Mouse (Mus musculus): ENCODE measurements around the gene Wbp2. TPM values are rescaled to one million over a fixed set of nuclear protein-coding genes. Genes with fewer than 3 reads are reported as not detected.

Wbp2 gene
- polyA plus RNA-seq, 1 experiment from 2014 or later, result 44.9 TPM

GRCm38 (mm10) chr11:116057237-116057881 is 29.4 kb downstream of the Wbp2 start:
- Histone ChIP-seq H3K9ac (no peak overlapping the region), H3K27ac (no peak overlapping the region), H3K9me3 (no peaks in the 10 kb centered on the region), H3K4me2 (replicated peaks) (no peak overlapping the region), H3K4me3 (no peak overlapping the region), H3K36me3 (peaks cover 100% of the 10 kb centered on the region), H3K27me3 (no peaks in the 10 kb centered on the region), H3K4me1 (no peaks in the 10 kb centered on the region)
- ATAC-seq (ENCODE audit: insufficient number of reproducible peaks, insufficient read depth, low FRiP score, low TSS enrichment), result no peak
- WGBS, result 89% methylated on average over 4 of the region's 4 CpGs

GRCm38 (mm10) chr11:116055873-116056272 is 30.9 kb downstream of the Wbp2 start:
- Histone ChIP-seq H3K4me2 (replicated peaks) (no peak overlapping the region), H3K27ac (no peak overlapping the region), H3K27me3 (no peaks in the 10 kb centered on the region), H3K4me3 (no peak overlapping the region), H3K36me3 (peaks cover 99% of the 10 kb centered on the region), H3K9me3 (no peaks in the 10 kb centered on the region), H3K9ac (no peak overlapping the region), H3K4me1 (no peaks in the 10 kb centered on the region)
- ATAC-seq (ENCODE audit: insufficient number of reproducible peaks, insufficient read depth, low FRiP score, low TSS enrichment), result no peak
- 94% methylated on average over 11 of the region's 11 CpGs for WGBS

- Histone ChIP-seq H3K9me3 (no peaks in the 10 kb centered on the region), H3K27ac (no peak overlapping the region), H3K4me3 (no peak overlapping the region), H3K9ac (no peak overlapping the region), H3K4me2 (replicated peaks) (no peak overlapping the region), H3K4me1 (no peaks in the 10 kb centered on the region), H3K36me3 (peaks cover 99% of the 10 kb centered on the region), H3K27me3 (no peaks in the 10 kb centered on the region)
- 94% methylated on average over 9 of the region's 9 CpGs for WGBS
- no peak for ATAC-seq (ENCODE audit: insufficient number of reproducible peaks, insufficient read depth, low FRiP score, low TSS enrichment)
Observed at GRCm38 (mm10) chr11:116053510-116054229, 33.1 kb downstream of the Wbp2 start.

- H3K9ac ChIP-seq, result no peak overlapping the region
- WGBS, result 87% methylated on average over 4 of the region's 4 CpGs
- H3K4me3 ChIP-seq, result no peak overlapping the region
- H3K27me3 ChIP-seq, result no peaks in the 10 kb centered on the region
- no peak overlapping the region for H3K4me2 ChIP-seq (replicated peaks)
- H3K4me1 ChIP-seq, result no peaks in the 10 kb centered on the region
- no peak for ATAC-seq (ENCODE audit: insufficient number of reproducible peaks, insufficient read depth, low FRiP score, low TSS enrichment)
- H3K9me3 ChIP-seq, result no peaks in the 10 kb centered on the region
- H3K27ac ChIP-seq, result no peak overlapping the region
- peaks cover 96% of the 10 kb centered on the region for H3K36me3 ChIP-seq
Observed at GRCm38 (mm10) chr11:116050196-116050595, 36.6 kb downstream of the Wbp2 start.

- ATAC-seq (ENCODE audit: insufficient number of reproducible peaks, insufficient read depth, low FRiP score, low TSS enrichment), result no peak
- H3K4me3 ChIP-seq, result no peak overlapping the region
- H3K9ac ChIP-seq, result no peak overlapping the region
- H3K9me3 ChIP-seq, result no peaks in the 10 kb centered on the region
- H3K27ac ChIP-seq, result no peak overlapping the region
- H3K4me1 ChIP-seq, result no peaks in the 10 kb centered on the region
- H3K27me3 ChIP-seq, result no peaks in the 10 kb centered on the region
- H3K36me3 ChIP-seq, result peaks cover 92% of the 10 kb centered on the region
- H3K4me2 ChIP-seq (replicated peaks), result no peak overlapping the region
- WGBS, result 78% methylated on average over 2 of the region's 2 CpGs
Observed at GRCm38 (mm10) chr11:116049610-116050009, 37.2 kb downstream of the Wbp2 start.

- WGBS, result 96% methylated on average over 6 of the region's 6 CpGs
- Histone ChIP-seq H3K9me3 (no peaks in the 10 kb centered on the region), H3K4me1 (no peaks in the 10 kb centered on the region), H3K27ac (no peak overlapping the region), H3K27me3 (no peaks in the 10 kb centered on the region), H3K9ac (no peak overlapping the region), H3K4me3 (no peak overlapping the region), H3K36me3 (peaks cover 76% of the 10 kb centered on the region), H3K4me2 (replicated peaks) (no peak overlapping the region)
- no peak for ATAC-seq (ENCODE audit: insufficient number of reproducible peaks, insufficient read depth, low FRiP score, low TSS enrichment)
Observed at GRCm38 (mm10) chr11:116045173-116045572, 41.6 kb downstream of the Wbp2 start.

- peaks cover 69% of the 10 kb centered on the region for H3K36me3 ChIP-seq
- H3K27ac ChIP-seq, result no peak overlapping the region
- H3K9ac ChIP-seq, result no peak overlapping the region
- no peak overlapping the region for H3K4me3 ChIP-seq
- 87% methylated on average over 1 of the region's 1 CpGs for WGBS
- no peak for ATAC-seq (ENCODE audit: insufficient number of reproducible peaks, insufficient read depth, low FRiP score, low TSS enrichment)
- no peaks in the 10 kb centered on the region for H3K4me1 ChIP-seq
- no peak overlapping the region for H3K4me2 ChIP-seq (replicated peaks)
- H3K27me3 ChIP-seq, result no peaks in the 10 kb centered on the region
- no peaks in the 10 kb centered on the region for H3K9me3 ChIP-seq
Observed at GRCm38 (mm10) chr11:116043286-116043685, 43.5 kb downstream of the Wbp2 start.

- Histone ChIP-seq H3K9me3 (no peaks in the 10 kb centered on the region), H3K36me3 (peaks cover 61% of the 10 kb centered on the region), H3K27me3 (no peaks in the 10 kb centered on the region), H3K27ac (no peak overlapping the region), H3K4me3 (no peak overlapping the region), H3K9ac (no peak overlapping the region), H3K4me1 (no peaks in the 10 kb centered on the region), H3K4me2 (replicated peaks) (no peak overlapping the region)
- 87% methylated on average over 5 of the region's 5 CpGs for WGBS
- ATAC-seq (ENCODE audit: insufficient number of reproducible peaks, insufficient read depth, low FRiP score, low TSS enrichment), result no peak
Observed at GRCm38 (mm10) chr11:116042372-116043138, 44.2 kb downstream of the Wbp2 start.

- H3K36me3 ChIP-seq, result peaks cover 56% of the 10 kb centered on the region
- no peak for ATAC-seq (ENCODE audit: insufficient number of reproducible peaks, insufficient read depth, low FRiP score, low TSS enrichment)
Observed at GRCm38 (mm10) chr11:116041833-116042232, 45.0 kb downstream of the Wbp2 start.

GRCm38 (mm10) chr11:116040593-116040992 is 46.2 kb downstream of the Wbp2 start:
- H3K9ac ChIP-seq, result no peak overlapping the region
- no peak overlapping the region for H3K27ac ChIP-seq
- peaks cover 50% of the 10 kb centered on the region for H3K36me3 ChIP-seq
- ATAC-seq (ENCODE audit: insufficient number of reproducible peaks, insufficient read depth, low FRiP score, low TSS enrichment), result no peak
- H3K9me3 ChIP-seq, result no peaks in the 10 kb centered on the region
- H3K4me2 ChIP-seq (replicated peaks), result no peak overlapping the region
- WGBS, result 90% methylated on average over 6 of the region's 6 CpGs
- no peaks in the 10 kb centered on the region for H3K27me3 ChIP-seq
- no peaks in the 10 kb centered on the region for H3K4me1 ChIP-seq
- H3K4me3 ChIP-seq, result no peak overlapping the region

More at GRCm38 (mm10) chr11:116041833-116042232, 45.0 kb downstream of the Wbp2 start:
- Histone ChIP-seq H3K27me3 (no peaks in the 10 kb centered on the region), H3K4me2 (replicated peaks) (no peak overlapping the region), H3K4me3 (no peak overlapping the region), H3K9me3 (no peaks in the 10 kb centered on the region), H3K27ac (no peak overlapping the region), H3K4me1 (no peaks in the 10 kb centered on the region), H3K9ac (no peak overlapping the region)
- 95% methylated on average over 2 of the region's 2 CpGs for WGBS

GRCm38 (mm10) chr11:116037826-116038225 is 49.0 kb downstream of the Wbp2 start:
- peaks cover 45% of the 10 kb centered on the region for H3K36me3 ChIP-seq
- 92% methylated on average over 9 of the region's 9 CpGs for WGBS

GRCm38 (mm10) chr11:116036671-116037070 is 50.1 kb downstream of the Wbp2 start:
- Histone ChIP-seq H3K27ac (no peak overlapping the region), H3K27me3 (no peaks in the 10 kb centered on the region), H3K4me3 (no peak overlapping the region), H3K36me3 (peaks cover 36% of the 10 kb centered on the region), H3K4me1 (peaks cover 10% of the 10 kb centered on the region), H3K9me3 (no peaks in the 10 kb centered on the region), H3K9ac (no peak overlapping the region), H3K4me2 (replicated peaks) (no peak overlapping the region)
- no peak for ATAC-seq (ENCODE audit: insufficient number of reproducible peaks, insufficient read depth, low FRiP score, low TSS enrichment)
- WGBS, result 92% methylated on average over 3 of the region's 3 CpGs

More at GRCm38 (mm10) chr11:116037826-116038225, 49.0 kb downstream of the Wbp2 start:
- no peak for ATAC-seq (ENCODE audit: insufficient number of reproducible peaks, insufficient read depth, low FRiP score, low TSS enrichment)
- no peaks in the 10 kb centered on the region for H3K27me3 ChIP-seq
- H3K27ac ChIP-seq, result no peak overlapping the region
- no peaks in the 10 kb centered on the region for H3K9me3 ChIP-seq
- no peak overlapping the region for H3K4me2 ChIP-seq (replicated peaks)
- H3K4me3 ChIP-seq, result no peak overlapping the region
- H3K9ac ChIP-seq, result no peak overlapping the region
- H3K4me1 ChIP-seq, result no peaks in the 10 kb centered on the region; the same call in 1 of the 2 replicates
